Mouse (Mus musculus) urinary bladder, postnatal 4 days (tissue): ENCODE data around the gene Gabra6.

Experiments
- DNase-seq, 2 experiments: peaks; one replicate each; pipeline ENCODE4 v3.0.0; 2021 to 2022; ENCODE audit warnings: low spot score in 2 of 2

The Gabra6 gene

DNA sequence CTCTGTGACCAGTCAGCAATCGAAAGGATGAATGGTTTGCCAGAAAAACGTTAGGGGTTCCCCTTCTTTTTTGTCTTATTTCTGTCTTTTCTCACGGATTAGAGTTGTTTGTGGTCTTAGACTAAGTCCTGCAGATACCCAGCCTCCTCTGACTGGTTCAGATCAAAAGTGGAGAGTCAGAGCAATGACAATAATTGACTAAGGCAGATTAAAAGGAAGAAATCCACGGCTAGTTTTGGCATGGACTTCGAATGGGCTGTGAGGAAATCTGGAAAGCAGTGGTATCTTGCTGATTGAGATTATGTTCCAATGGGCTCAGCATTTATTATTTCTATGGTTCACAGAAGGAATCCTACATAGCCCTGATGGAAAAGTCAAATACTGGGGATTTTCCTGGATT, at the start of gene Gabra6:
Gene Gabra6 (minus strand): TSS at position 191 of the 400 bp plus-strand sequence.
- no peak for DNase-seq

DNA sequence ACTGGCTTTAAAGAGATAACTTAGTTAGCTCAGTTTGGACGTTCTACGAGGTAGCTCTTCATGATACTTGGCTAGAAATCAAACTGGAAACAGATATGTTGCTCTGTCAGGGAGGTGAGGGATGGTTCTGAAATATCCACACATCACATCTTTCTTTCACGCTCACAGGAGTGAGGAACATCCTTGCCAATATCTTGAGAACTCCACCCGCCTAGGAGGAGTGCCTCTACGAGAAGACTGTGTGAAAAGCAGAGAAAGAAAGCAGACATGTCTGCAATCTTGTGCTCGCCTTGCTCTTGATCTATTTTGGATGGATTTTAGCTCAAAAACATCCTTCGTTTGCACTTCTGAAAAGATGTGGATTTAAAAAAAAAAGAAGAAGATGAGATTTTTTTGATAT, 44.7 kb upstream of the Gabra6 start:
- no peak for DNase-seq

DNA sequence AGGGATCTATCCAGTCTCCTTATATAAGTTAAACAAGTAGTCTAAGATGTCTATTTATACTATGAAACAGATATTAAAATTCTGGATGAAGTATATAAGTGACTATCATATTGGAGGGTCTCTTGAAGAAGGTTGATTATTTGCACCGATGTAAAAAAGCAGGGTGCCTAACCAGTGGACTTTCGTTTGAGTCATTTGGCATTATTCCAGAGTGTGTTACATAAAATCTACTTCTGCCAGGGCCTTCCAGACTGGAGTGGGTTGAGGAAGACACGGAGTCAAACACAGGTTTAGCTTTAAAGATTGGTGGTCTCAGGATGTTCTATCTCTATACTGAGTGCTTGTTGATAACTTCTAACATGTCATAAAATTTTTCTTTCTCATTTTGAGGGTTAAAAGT, 11.2 kb upstream of the Gabra6 start:
- DNase-seq = no peak

DNA sequence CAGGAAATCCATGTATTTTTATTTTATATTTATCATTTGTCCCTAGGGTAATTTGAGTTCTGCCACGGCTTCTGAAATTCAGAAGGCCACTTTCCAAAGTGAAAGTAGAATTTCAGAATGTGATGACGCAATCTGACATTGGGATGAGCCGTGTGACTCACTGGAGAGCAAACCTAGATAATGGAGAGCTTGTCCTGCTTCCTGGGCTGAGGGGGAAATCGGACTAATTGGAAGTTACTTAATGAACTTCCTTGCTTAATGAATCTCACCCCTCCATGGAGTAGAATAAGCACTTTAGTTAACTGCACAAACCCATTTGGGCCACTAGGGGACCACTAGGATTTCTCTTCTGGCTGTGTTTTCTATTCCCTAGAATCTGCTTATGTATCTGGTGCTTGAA, 5.4 kb upstream of the Gabra6 start:
- no peak for DNase-seq

DNA sequence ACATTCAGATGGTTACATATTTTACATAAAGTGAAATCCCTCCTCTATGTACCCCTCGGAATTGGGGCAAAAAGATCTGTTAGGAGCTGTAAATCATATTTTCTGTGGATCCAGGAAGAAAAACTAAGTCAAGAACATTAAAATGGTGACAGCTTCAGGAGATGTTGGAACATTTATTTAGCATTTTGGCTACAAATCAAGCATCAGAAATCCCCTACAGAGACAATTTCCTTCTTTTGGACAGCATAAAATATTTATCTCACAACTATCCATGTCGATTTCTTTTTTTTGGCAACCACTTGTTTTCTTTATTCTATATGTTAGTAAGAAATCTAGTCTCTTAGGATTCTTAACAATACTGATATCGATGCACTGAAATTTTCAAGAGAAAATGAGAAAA, 688 bp upstream of the Gabra6 start:
- no peak for DNase-seq

DNA sequence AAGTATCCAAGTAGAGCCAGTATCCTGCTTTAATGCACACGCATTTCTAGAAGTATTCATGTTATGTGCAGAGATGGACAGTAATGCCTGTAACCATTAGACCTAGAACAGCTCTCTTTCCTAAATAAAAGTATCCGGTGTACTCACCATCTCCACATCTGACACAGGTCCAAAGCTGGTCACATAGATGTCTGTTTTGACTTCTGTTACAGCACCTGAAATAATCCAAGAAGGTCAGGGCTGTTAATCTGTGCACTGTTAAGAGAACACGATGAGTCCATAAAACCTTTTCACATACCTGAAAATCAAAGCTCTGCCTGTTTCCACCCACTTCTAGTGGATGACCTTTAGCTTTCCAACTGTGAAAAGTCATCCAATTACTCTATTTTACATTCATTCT, 1.4 kb downstream of the Gabra6 start:
- DNase-seq = no peak

DNA sequence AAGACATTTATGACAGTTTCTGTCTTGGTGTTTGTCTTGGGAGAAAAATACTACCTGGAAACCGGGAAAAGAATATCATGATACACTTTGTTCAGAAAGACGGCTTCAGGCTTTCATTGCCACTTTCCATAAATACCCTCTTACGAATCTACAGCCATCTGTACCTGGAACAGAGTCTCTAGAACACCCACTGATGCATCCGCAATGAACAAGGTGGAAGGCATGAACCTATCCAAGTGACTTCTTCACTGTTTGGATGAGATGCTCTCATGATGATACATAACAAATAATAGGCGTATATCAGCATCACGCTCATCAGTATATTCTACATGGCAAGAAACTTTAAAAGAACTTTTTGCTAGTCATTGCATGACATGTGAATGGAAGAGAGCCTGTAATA, 1.8 kb downstream of the Gabra6 start:
- DNase-seq = no peak

DNA sequence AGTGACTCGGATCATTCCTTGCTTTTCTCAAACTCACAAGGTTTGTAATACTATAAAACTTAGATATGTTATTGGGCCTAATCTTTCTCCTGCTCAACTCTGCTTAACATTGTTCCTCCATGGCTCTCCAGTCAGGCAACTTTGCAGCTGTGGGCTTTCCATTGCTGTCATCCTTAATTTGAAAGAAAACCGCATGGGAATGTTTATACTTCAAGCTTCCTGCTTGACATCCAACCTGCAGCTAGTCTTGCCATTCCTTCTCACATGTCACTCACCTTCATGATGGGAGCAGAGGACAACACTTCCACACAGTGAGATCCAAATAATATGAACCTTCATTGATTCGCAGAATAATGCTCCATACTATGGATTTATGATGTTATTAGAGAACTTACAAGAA, 2.9 kb downstream of the Gabra6 start:
- DNase-seq = no peak

DNA sequence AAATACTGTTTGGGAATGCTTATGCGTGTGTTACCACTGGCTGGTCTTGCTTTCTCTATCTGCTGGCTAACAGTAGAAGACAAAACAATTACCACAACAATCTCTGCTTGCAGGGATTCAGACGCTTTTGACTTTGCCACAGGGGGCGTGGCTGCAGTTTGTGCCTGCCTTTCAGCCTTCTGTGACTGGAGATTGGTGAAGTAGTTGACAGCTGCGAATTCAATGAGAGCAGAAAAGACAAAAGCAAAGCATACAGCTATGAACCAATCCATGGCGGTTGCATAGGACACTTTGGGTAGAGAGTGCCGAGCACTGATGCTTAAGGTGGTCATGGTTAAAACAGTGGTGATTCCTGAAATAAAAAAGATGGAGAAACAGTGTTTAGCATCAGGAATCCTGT, 6.0 kb downstream of the Gabra6 start:
- no peak for DNase-seq

DNA sequence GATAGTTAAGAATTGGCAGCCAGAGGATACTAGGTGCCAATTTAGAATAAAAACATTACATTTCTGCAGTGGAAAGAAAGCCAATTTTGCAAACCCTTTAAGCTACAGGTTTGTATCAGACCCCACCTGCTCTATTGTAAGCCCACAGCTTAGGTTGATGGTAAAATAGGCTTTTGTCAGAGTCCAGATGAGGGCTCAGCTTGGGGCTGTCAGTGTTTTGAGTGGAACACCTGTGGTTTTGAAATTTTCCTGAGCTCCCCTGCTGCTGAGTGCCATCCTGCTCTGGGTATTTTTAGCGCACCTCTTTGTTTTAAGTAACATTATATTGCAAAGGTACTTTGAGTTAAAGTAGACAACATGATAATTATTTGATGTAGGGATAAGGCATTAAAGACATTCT, 10.0 kb downstream of the Gabra6 start:
- no peak for DNase-seq

DNA sequence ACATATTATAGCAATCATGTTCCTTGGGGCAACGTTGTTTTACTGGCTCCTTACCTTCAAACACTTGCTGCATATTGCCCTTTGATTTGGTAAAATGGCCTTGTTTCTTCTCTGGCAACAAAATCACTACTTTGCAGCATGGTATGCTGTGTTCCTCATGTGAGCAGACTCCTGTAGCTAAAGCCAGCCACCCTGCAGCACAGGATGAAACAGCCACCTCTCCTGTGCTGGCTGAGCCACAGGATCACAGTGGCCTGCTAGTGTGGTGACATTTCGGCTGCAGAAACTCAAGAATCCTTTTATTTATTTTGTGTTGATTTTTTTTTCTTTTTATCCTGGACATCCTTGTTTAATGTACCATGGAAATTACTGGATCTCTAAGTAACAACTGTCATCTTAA, 11.8 kb downstream of the Gabra6 start:
- DNase-seq = no peak

DNA sequence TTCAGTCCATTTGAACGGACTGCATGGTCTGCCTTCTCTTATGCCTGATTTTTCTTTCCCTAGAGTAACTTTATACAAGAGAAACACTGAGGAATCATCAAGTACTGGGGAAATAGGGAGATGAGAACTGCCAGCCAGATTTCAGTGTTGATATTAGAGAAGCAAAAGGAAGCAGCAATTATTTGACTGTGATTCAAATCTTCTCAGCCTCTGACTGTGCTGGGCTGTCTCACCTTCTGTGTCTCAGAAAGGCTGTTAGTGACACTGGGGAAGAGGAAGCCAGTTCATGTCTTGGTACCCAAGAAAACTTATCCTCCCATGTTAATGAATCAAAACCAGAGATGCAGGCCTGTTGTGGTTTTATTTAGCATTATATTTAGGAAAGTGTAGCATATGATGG, 14.8 kb downstream of the Gabra6 start:
- DNase-seq = no peak

DNA sequence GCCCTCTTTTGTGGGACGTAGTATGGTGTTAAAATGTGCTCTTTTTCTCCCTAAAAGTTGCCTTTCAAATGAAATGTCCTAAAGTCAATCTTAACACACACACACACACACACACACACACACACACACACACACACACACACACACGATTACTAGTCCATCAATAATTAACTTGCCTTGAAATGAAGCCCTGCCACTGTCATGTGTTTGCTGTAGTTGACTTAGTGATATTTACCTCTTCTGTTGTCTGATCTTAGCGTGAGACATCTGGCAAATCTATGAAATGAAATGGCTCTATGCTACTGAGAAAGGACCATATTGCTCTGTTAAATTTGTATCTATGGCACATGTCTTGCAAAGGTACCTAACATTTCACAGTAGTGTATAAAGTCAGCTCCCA, 61.9 kb downstream of the Gabra6 start:
- DNase-seq = no peak
